Mouse (Mus musculus) liver, embryonic 15.5 days (tissue): Measurements from ENCODE around the gene Fkbp1b. TPM values are rescaled to one million over a fixed set of nuclear protein-coding genes. Genes with fewer than 3 reads are reported as not detected.
"Not testable (repeated sequence)": the region's sequence is repeated elsewhere in the genome, so short reads cannot be mapped to it uniquely, and the experiment has no call there.

Source experiments
- ATAC-seq: fragments of 200-750 bp; cut with Nextera tagmentation; 2 replicates; pipeline ENCODE4 v1.8.0; 2017; ENCODE audit warnings: moderate number of reproducible peaks, mild to moderate bottlenecking, moderate library complexity; ENCODE audit not compliant: insufficient read depth
- H3K27ac ChIP-seq: fragments of 300-500 bp; sonication (generic); replicated peaks from 2 replicates; pipeline ENCODE4 v1.5.1; 2015; ENCODE audit warnings: mild to moderate bottlenecking, inconsistent platforms
- H3K27me3 ChIP-seq: fragments of 300-500 bp; sonication (generic); 2 replicates; pipeline ENCODE4 v1.6.1; 2015; ENCODE audit warnings: mild to moderate bottlenecking, inconsistent platforms
- H3K36me3 ChIP-seq: fragments of 300-500 bp; sonication (generic); replicated peaks from 2 replicates; pipeline ENCODE4 v1.6.1; 2015; ENCODE audit warnings: moderate library complexity, mild to moderate bottlenecking, inconsistent platforms
- H3K4me1 ChIP-seq: fragments of 300-500 bp; sonication (generic); replicated peaks from 2 replicates; pipeline ENCODE4 v1.6.1; 2015; ENCODE audit warnings: inconsistent platforms
- H3K4me2 ChIP-seq: fragments of 300-500 bp; sonication (generic); 2 replicates; pipeline ENCODE4 v1.6.1; 2015; ENCODE audit warnings: moderate library complexity, mild to moderate bottlenecking, inconsistent platforms
- H3K4me3 ChIP-seq: fragments of 300-500 bp; sonication (generic); replicated peaks from 2 replicates; pipeline ENCODE4 v1.5.1; 2015; ENCODE audit warnings: mild to moderate bottlenecking, inconsistent platforms
- H3K9ac ChIP-seq: fragments of 300-500 bp; sonication (generic); 2 replicates; pipeline ENCODE4 v1.6.1; 2015; ENCODE audit warnings: moderate library complexity, mild to moderate bottlenecking, inconsistent platforms
- H3K9me3 ChIP-seq: fragments of 300-500 bp; sonication (generic); replicated peaks from 2 replicates; pipeline ENCODE4 v1.6.1; 2016; ENCODE audit warnings: inconsistent platforms
- WGBS: fragments of 180-500 bp; shearing (Covaris S2); methylation state at CpG from one replicate; pipeline ENCODE4 v1.1.7; 2015; ENCODE audit warnings: mixed read lengths; ENCODE audit not compliant: insufficient replicate concordance; 5-methylcytosine and 5-hydroxymethylcytosine counted together
- polyA plus RNA-seq: library from polyadenylated mRNA; unstranded; fragments of >200 nt; fragmentation: Nextera tagmentation; extraction: Ambion mirVana; gene quantifications from 2 replicates; pipeline ENCODE4 v1.2.1, GENCODE M21; 2015

The Fkbp1b gene
- polyA plus RNA-seq, 1 experiment from 2014 or later = 3.2 TPM

DNA sequence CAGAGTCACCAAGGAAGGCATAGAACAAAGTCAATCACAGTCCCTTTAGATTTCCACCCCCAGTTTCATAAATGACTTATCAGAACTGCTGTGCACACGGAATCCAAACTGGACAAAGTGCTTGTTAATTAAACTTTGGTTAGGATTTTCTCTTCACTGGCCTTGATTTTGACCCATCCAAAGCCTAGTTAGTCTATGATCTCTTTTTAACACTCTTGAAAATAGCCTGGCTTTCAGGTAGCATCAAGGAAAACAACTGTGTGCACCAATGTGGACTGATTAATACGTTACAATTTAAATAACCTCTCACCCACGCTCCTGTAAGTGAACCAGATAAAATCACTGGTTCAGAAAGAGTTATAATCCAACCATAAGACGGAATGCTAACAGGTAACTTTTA is 30.4 kb downstream of the Fkbp1b start:
- Histone ChIP-seq H3K36me3 (no peaks in the 10 kb centered on the region), H3K4me2 (no peak overlapping the region), H3K27ac (no peak overlapping the region), H3K4me3 (no peak overlapping the region), H3K9me3 (no peaks in the 10 kb centered on the region), H3K27me3 (no peaks in the 10 kb centered on the region), H3K4me1 (0 out of 2 replicates have a peak, but pooled peaks cover 3% of the 10 kb centered on the region), H3K9ac (no peak overlapping the region)
- no peak for ATAC-seq
- WGBS = 58% methylated on average over 4 of the region's 4 CpGs

GRCm38 (mm10) chr12:4797471-4797870 is 43.9 kb downstream of the Fkbp1b start:
- WGBS = 66% methylated on average over 6 of the region's 6 CpGs
- H3K27ac ChIP-seq = not testable (repeated sequence)

GRCm38 (mm10) chr12:4793718-4794117 is 47.7 kb downstream of the Fkbp1b start:
- Histone ChIP-seq H3K4me3 (no peak overlapping the region), H3K9ac (no peak overlapping the region), H3K9me3 (no peaks in the 10 kb centered on the region), H3K4me1 (no peaks in the 10 kb centered on the region), H3K4me2 (no peak overlapping the region), H3K36me3 (no peaks in the 10 kb centered on the region), H3K27ac (no peak overlapping the region), H3K27me3 (no peaks in the 10 kb centered on the region)
- ATAC-seq = no peak
- 67% methylated on average over 1 of the region's 1 CpGs for WGBS

More at GRCm38 (mm10) chr12:4797471-4797870, 43.9 kb downstream of the Fkbp1b start:
- not testable (repeated sequence) for H3K27me3 ChIP-seq, H3K4me2 ChIP-seq, H3K4me1 ChIP-seq, H3K9me3 ChIP-seq, H3K36me3 ChIP-seq, ATAC-seq, H3K9ac ChIP-seq, H3K4me3 ChIP-seq

GRCm38 (mm10) chr12:4788128-4788527 is 53.3 kb downstream of the Fkbp1b start:
- not testable (repeated sequence) for H3K27me3 ChIP-seq, H3K4me2 ChIP-seq, H3K9me3 ChIP-seq, H3K27ac ChIP-seq, H3K36me3 ChIP-seq, H3K4me3 ChIP-seq, ATAC-seq, H3K4me1 ChIP-seq, H3K9ac ChIP-seq
- 83% methylated on average over 25 of the region's 25 CpGs for WGBS

GRCm38 (mm10) chr12:4784466-4784865 is 56.9 kb downstream of the Fkbp1b start:
- Histone ChIP-seq H3K4me2 (no peak overlapping the region), H3K9ac (no peak overlapping the region), H3K9me3 (no peaks in the 10 kb centered on the region), H3K4me3 (no peak overlapping the region), H3K36me3 (no peaks in the 10 kb centered on the region), H3K27me3 (no peaks in the 10 kb centered on the region), H3K27ac (no peak overlapping the region), H3K4me1 (no peaks in the 10 kb centered on the region)
- WGBS = 46% methylated on average over 2 of the region's 2 CpGs
- no peak for ATAC-seq

- Histone ChIP-seq H3K36me3 (no peaks in the 10 kb centered on the region), H3K27ac (no peak overlapping the region), H3K27me3 (no peaks in the 10 kb centered on the region), H3K4me2 (no peak overlapping the region), H3K9ac (no peak overlapping the region), H3K9me3 (no peaks in the 10 kb centered on the region), H3K4me1 (no peaks in the 10 kb centered on the region), H3K4me3 (no peak overlapping the region)
- WGBS = 47% methylated on average over 5 of the region's 5 CpGs
- ATAC-seq = no peak
Measured at GRCm38 (mm10) chr12:4783598-4783997, 57.8 kb downstream of the Fkbp1b start.

Other genes with a start within 250 kb of the Fkbp1b start
- 19.9 and 20.5 TPM in 2 replicates for gene Itsn2, start 249.0 kb downstream of the Fkbp1b start, polyA plus RNA-seq
- gene Gm3625, start 248.7 kb downstream of the Fkbp1b start, polyA plus RNA-seq = not detected in 2 replicates
- 0.08 TPM in 1 of 2 replicates, not detected in the other for gene Fam228a, start 103.2 kb downstream of the Fkbp1b start, polyA plus RNA-seq
- gene Pfn4, start 72.6 kb downstream of the Fkbp1b start, polyA plus RNA-seq = 0.46 and 0.50 TPM in 2 replicates
- gene Fam228b, start 72.3 kb downstream of the Fkbp1b start, polyA plus RNA-seq = 0.53 and 0.55 TPM in 2 replicates
- 72.0 and 89.1 TPM in 2 replicates for gene Sf3b6, start 24.0 kb downstream of the Fkbp1b start, polyA plus RNA-seq
- gene Wdcp, start 1.7 kb upstream of the Fkbp1b start, polyA plus RNA-seq = 8.2 and 9.4 TPM in 2 replicates
- gene Mfsd2b, start 32.8 kb upstream of the Fkbp1b start, polyA plus RNA-seq = 62.9 and 69.5 TPM in 2 replicates
- 24.9 and 26.9 TPM in 2 replicates for gene Ubxn2a, start 66.1 kb upstream of the Fkbp1b start, polyA plus RNA-seq
- 5.0 and 6.0 TPM in 2 replicates for gene Atad2b, start 75.8 kb upstream of the Fkbp1b start, polyA plus RNA-seq